Mouse (Mus musculus) embryonic facial prominence, embryonic 11.5 days (tissue): ENCODE measurements around the gene Spo11. TPM values are rescaled to one million over a fixed set of nuclear protein-coding genes. Genes with fewer than 3 reads are reported as not detected.

Experiments
- ATAC-seq: fragments of 200-750 bp; cut with Nextera tagmentation; replicated peaks from 2 replicates; pipeline ENCODE4 v1.8.0; 2017; ENCODE audit warnings: low read depth; ENCODE audit not compliant: insufficient number of reproducible peaks, low FRiP score, low TSS enrichment
- DNase-seq: peaks from one replicate; pipeline ENCODE4 v3.0.0-alpha.2; 2015; ENCODE audit warnings: low spot score
- H3K27ac ChIP-seq: fragments of 300-500 bp; sonication (generic); replicated peaks from 2 replicates; pipeline ENCODE4 v1.5.1; 2014; ENCODE audit warnings: mild to moderate bottlenecking, low read depth, low read length, control low read depth
- H3K27me3 ChIP-seq: fragments of 300-500 bp; sonication (generic); 2 replicates; pipeline ENCODE4 v1.6.1; 2014; ENCODE audit warnings: mild to moderate bottlenecking, low read length, moderate library complexity, mixed read lengths; ENCODE audit not compliant: control insufficient read depth, insufficient read depth
- H3K36me3 ChIP-seq: fragments of 300-500 bp; sonication (generic); replicated peaks from 2 replicates; pipeline ENCODE4 v1.6.1; 2014; ENCODE audit warnings: low read depth, mild to moderate bottlenecking, low read length, moderate library complexity, mixed read lengths; ENCODE audit not compliant: control insufficient read depth, insufficient read depth
- H3K4me1 ChIP-seq: fragments of 300-500 bp; sonication (generic); 2 replicates; pipeline ENCODE4 v1.6.1; 2014; ENCODE audit warnings: low read length, mixed read lengths; ENCODE audit not compliant: control insufficient read depth, insufficient read depth
- H3K4me2 ChIP-seq: fragments of 300-500 bp; sonication (generic); 2 replicates; pipeline ENCODE4 v1.6.1; 2014; ENCODE audit warnings: low read depth, mild to moderate bottlenecking, control low read depth, low read length, moderate library complexity
- H3K4me3 ChIP-seq: fragments of 300-500 bp; sonication (generic); 2 replicates; pipeline ENCODE4 v1.5.1; 2014; ENCODE audit warnings: low read depth, low read length, control low read depth
- H3K9ac ChIP-seq: fragments of 300-500 bp; sonication (generic); replicated peaks from 2 replicates; pipeline ENCODE4 v1.6.1; 2014; ENCODE audit warnings: mild to moderate bottlenecking, control low read depth, low read length
- H3K9me3 ChIP-seq: fragments of 300-500 bp; sonication (generic); replicated peaks from 2 replicates; pipeline ENCODE4 v1.6.1; 2016; ENCODE audit warnings: mild to moderate bottlenecking, low read length, inconsistent platforms, mixed read lengths; ENCODE audit not compliant: control insufficient read depth
- WGBS: fragments of 180-500 bp; shearing (Covaris S2); extraction: QIAGEN DNeasy Blood & Tissue Kit; methylation state at CpG from one replicate; pipeline ENCODE4 v1.1.7; 2014; 5-methylcytosine and 5-hydroxymethylcytosine counted together
- polyA plus RNA-seq: library from polyadenylated mRNA; unstranded; fragments of >200 nt; fragmentation: Nextera tagmentation; extraction: Ambion mirVana; gene quantifications from 2 replicates; pipeline ENCODE4 v1.2.1, GENCODE M21; 2014

Gene Spo11
- polyA plus RNA-seq, 1 experiment from 2014 or later: 0.94 TPM

- H3K9ac ChIP-seq: no peak overlapping the region
- H3K27ac ChIP-seq: no peak overlapping the region
- DNase-seq (no peak), ATAC-seq (no peak)
- WGBS: 86% methylated on average over 3 of the region's 3 CpGs
- H3K4me3 ChIP-seq: no peak overlapping the region
- no peaks in the 10 kb centered on the region for H3K4me1 ChIP-seq
- H3K36me3 ChIP-seq: peaks cover 1% of the 10 kb centered on the region
- no peak overlapping the region for H3K4me2 ChIP-seq
- no peaks in the 10 kb centered on the region for H3K9me3 ChIP-seq
- no peaks in the 10 kb centered on the region for H3K27me3 ChIP-seq
These were observed 51.1 kb downstream of the Spo11 start for GRCm38 (mm10) chr2:173028508-173029031.

GRCm38 (mm10) chr2:173030591-173031338 is 53.3 kb downstream of the Spo11 start:
- Histone ChIP-seq H3K4me2 (no peak overlapping the region), H3K9me3 (no peaks in the 10 kb centered on the region), H3K4me3 (no peak overlapping the region), H3K36me3 (peaks cover 7% of the 10 kb centered on the region), H3K27me3 (no peaks in the 10 kb centered on the region), H3K27ac (no peak overlapping the region), H3K4me1 (no peaks in the 10 kb centered on the region), H3K9ac (no peak overlapping the region)
- 77% methylated on average over 12 of the region's 12 CpGs for WGBS
- ATAC-seq (no peak), DNase-seq (no peak)

- ATAC-seq: no peak
- Histone ChIP-seq H3K36me3 (peaks cover 7% of the 10 kb centered on the region), H3K27me3 (no peaks in the 10 kb centered on the region), H3K9ac (no peak overlapping the region), H3K9me3 (no peaks in the 10 kb centered on the region), H3K4me1 (no peaks in the 10 kb centered on the region), H3K4me3 (no peak overlapping the region), H3K4me2 (no peak overlapping the region), H3K27ac (no peak overlapping the region)
- no peak for DNase-seq
- 95% methylated on average over 13 of the region's 13 CpGs for WGBS
These were observed 56.0 kb downstream of the Spo11 start for GRCm38 (mm10) chr2:173033531-173033930.

- no peaks in the 10 kb centered on the region for H3K9me3 ChIP-seq
- no peak overlapping the region for H3K4me2 ChIP-seq
- H3K4me3 ChIP-seq: no peak overlapping the region
- WGBS: 71% methylated on average over 4 of the region's 4 CpGs
- H3K27me3 ChIP-seq: no peaks in the 10 kb centered on the region
- no peak overlapping the region for H3K9ac ChIP-seq
- DNase-seq (no peak), ATAC-seq (no peak)
- H3K36me3 ChIP-seq: peaks cover 7% of the 10 kb centered on the region
- no peak overlapping the region for H3K27ac ChIP-seq
- no peaks in the 10 kb centered on the region for H3K4me1 ChIP-seq
These were observed 57.5 kb downstream of the Spo11 start for GRCm38 (mm10) chr2:173034998-173035397.

DNA sequence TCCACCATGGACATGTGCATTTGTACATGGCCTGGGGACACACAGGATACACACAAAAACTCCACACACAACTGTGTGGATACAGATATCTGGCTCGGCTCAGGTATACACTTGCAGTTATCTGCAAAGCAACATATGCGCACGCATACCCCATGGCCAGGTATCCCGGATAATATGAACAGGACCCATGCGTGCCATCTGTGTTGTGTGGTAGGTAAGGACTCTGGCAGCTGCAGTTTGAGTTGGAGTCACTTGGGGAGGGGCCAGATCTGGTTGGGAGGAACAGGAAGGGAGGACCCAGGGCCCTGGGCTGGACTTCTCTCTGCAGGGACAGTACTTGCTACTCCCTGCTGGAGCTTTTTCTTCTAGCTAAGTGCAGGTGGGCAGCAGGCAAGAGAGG is 58.2 kb downstream of the Spo11 start:
- Histone ChIP-seq H3K36me3 (peaks cover 7% of the 10 kb centered on the region), H3K9me3 (no peaks in the 10 kb centered on the region), H3K4me3 (no peak overlapping the region), H3K4me2 (no peak overlapping the region), H3K27ac (no peak overlapping the region), H3K27me3 (no peaks in the 10 kb centered on the region), H3K9ac (no peak overlapping the region), H3K4me1 (no peaks in the 10 kb centered on the region)
- ATAC-seq: no peak
- no peak for DNase-seq
- 92% methylated on average over 5 of the region's 5 CpGs for WGBS

DNA sequence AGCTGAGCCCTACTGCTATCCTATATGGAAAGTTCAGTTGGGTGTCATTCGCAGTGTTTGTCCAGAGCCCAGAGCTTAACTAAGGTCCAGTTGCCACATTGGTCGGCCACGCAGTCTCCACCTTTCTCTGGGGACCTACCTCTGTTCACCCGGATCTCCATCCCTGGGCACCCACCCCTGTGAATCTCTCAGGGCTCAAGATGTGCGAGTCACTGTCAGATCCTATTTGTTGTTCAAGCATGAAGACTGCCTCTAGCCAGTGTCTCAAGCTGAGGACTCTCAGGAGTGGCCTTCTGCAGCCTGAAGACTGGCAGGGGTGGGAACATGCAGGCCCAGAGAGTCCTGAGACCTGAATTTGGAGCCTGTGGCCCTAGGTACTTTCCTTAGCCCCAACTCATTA is 58.6 kb downstream of the Spo11 start:
- 89% methylated on average over 5 of the region's 5 CpGs for WGBS
- Histone ChIP-seq H3K9me3 (no peaks in the 10 kb centered on the region), H3K4me2 (no peak overlapping the region), H3K4me3 (no peak overlapping the region), H3K9ac (no peak overlapping the region), H3K27me3 (no peaks in the 10 kb centered on the region), H3K27ac (no peak overlapping the region), H3K4me1 (no peaks in the 10 kb centered on the region), H3K36me3 (peaks cover 7% of the 10 kb centered on the region)
- ATAC-seq (no peak), DNase-seq (no peak)

- WGBS: 68% methylated on average over 4 of the region's 4 CpGs
- DNase-seq (no peak), ATAC-seq (no peak)
- H3K27me3 ChIP-seq: no peaks in the 10 kb centered on the region
- H3K4me2 ChIP-seq: no peak overlapping the region
- no peak overlapping the region for H3K27ac ChIP-seq
- H3K9me3 ChIP-seq: no peaks in the 10 kb centered on the region
- H3K9ac ChIP-seq: no peak overlapping the region
- peaks cover 7% of the 10 kb centered on the region for H3K36me3 ChIP-seq
- H3K4me3 ChIP-seq: no peak overlapping the region
- no peaks in the 10 kb centered on the region for H3K4me1 ChIP-seq
These were observed 59.1 kb downstream of the Spo11 start for GRCm38 (mm10) chr2:173036611-173037010.

GRCm38 (mm10) chr2:173037347-173037746 is 59.8 kb downstream of the Spo11 start:
- 75% methylated on average over 5 of the region's 5 CpGs for WGBS
- H3K4me3 ChIP-seq: no peak overlapping the region
- H3K27ac ChIP-seq: no peak overlapping the region
- DNase-seq (no peak), ATAC-seq (no peak)
- no peaks in the 10 kb centered on the region for H3K4me1 ChIP-seq
- no peaks in the 10 kb centered on the region for H3K9me3 ChIP-seq
- peaks cover 7% of the 10 kb centered on the region for H3K36me3 ChIP-seq
- H3K27me3 ChIP-seq: no peaks in the 10 kb centered on the region
- H3K9ac ChIP-seq: no peak overlapping the region
- H3K4me2 ChIP-seq: no peak overlapping the region
